Mouse (Mus musculus) cerebellum, adult 2 months (tissue): Measurements from ENCODE around the gene Azi2.

Source experiments
- CTCF ChIP-seq: fragments of 200-500 bp; IDR thresholded peaks from 2 replicates; pipeline ENCODE4 v1.5.1; 2011; ENCODE audit warnings: low read depth, mild to moderate bottlenecking, control low read depth, low read length, moderate library complexity, borderline replicate concordance; ENCODE audit not compliant: insufficient read depth
- POLR2A ChIP-seq: fragments of 200-500 bp; IDR thresholded peaks from 2 replicates; pipeline ENCODE4 v1.6.1; 2011; ENCODE audit warnings: low read length, control low read depth, borderline replicate concordance; ENCODE audit not compliant: insufficient read depth

DNA sequence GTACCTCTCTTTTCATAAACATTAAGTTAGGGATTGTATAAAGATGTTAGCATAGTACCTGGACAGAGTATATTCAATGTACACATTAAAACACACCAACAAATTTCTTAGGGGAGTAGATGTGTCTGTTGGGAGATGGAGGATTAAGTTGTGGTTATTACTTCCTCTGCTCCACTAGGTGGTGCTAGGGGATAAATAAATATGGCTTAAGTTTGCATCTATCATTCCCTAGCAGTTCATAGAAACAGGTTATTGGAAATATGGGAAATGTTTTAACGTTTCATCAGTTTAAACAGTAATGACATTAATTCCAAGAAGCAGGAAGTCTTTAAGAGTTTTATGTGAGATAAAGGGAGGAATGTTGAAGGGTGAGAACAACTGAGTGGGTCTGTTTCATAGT is 13.0 kb downstream of the Azi2 start:
- TF ChIP-seq CTCF, result peak; percentile 47; the same call in 1 of the 2 replicates
- no peak for TF ChIP-seq POLR2A
